Mouse (Mus musculus): ENCODE results near the gene Glod4. TPM values are rescaled to one million over a fixed set of nuclear protein-coding genes. Genes with fewer than 3 reads are reported as not detected.
"Not testable (repeated sequence)": the region's sequence is repeated elsewhere in the genome, so short reads cannot be mapped to it uniquely, and the experiment has no call there.

Glod4 gene
- polyA plus RNA-seq, 1 experiment from 2014 or later, result 121 TPM

- no peaks in the 10 kb centered on the region for H3K27me3 ChIP-seq
- peak overlapping the region; percentile 89 for H3K9ac ChIP-seq
- 3% methylated on average over 33 of the region's 33 CpGs for WGBS
- ATAC-seq (ENCODE audit: low FRiP score), result no peak; the same call in none of the 2 replicates
- peaks cover 13% of the 10 kb centered on the region for H3K4me1 ChIP-seq (replicated peaks)
- H3K9me3 ChIP-seq, result no peaks in the 10 kb centered on the region
- H3K4me2 ChIP-seq, result peak overlapping the region; percentile 77
- peak overlapping the region; percentile 94 for H3K27ac ChIP-seq
- H3K4me3 ChIP-seq, result peak overlapping the region; percentile 76
- peaks cover 54% of the 10 kb centered on the region for H3K36me3 ChIP-seq
Observed at GRCm38 (mm10) chr11:76216681-76217389, 26.7 kb downstream of the Glod4 start.

DNA sequence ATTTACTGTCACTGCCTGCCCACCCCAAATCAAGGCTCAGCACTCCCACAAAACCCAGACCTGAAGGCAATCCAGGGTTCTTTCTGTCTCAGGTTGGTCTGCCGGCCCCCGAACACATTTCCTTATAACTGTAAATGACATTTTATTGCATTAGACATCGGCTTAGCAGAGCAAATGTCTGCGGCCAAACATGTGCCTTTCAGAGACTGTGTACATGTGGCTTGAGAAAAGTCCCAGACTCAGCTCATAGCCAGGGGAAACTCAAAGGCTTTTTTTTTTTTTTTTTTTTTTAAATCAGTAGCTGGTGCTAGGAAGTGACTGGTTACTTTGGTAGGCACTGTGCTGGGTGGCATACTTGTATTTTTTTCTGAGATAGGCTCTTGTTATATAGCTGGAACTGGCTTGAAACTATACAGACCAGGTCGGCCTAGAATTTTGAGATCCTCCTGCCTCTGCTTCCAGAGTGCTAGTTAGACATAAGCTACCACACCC, 27.4 kb downstream of the Glod4 start:
- H3K4me3 ChIP-seq, result peak overlapping the region; percentile 76
- WGBS, result 90% methylated on average over 5 of the region's 5 CpGs
- ATAC-seq (ENCODE audit: low FRiP score), result no peak

GRCm38 (mm10) chr11:76215011-76215410, 28.5 kb downstream of the Glod4 start:
- H3K9ac ChIP-seq, result no peak overlapping the region
- ATAC-seq (ENCODE audit: low FRiP score), result no peak
- H3K4me2 ChIP-seq, result no peak overlapping the region
- peaks cover 53% of the 10 kb centered on the region for H3K36me3 ChIP-seq
- peaks cover 13% of the 10 kb centered on the region for H3K4me1 ChIP-seq (replicated peaks)
- H3K9me3 ChIP-seq, result no peaks in the 10 kb centered on the region
- H3K27me3 ChIP-seq, result no peaks in the 10 kb centered on the region
- no peak overlapping the region for H3K27ac ChIP-seq
- 94% methylated on average over 2 of the region's 2 CpGs for WGBS
- H3K4me3 ChIP-seq, result no peak overlapping the region

More for the DNA sequence above, 27.4 kb downstream of the Glod4 start:
- peak overlapping the region; percentile 89 for H3K9ac ChIP-seq
- peak overlapping the region; percentile 77 for H3K4me2 ChIP-seq
- peak overlapping the region; percentile 94; the same call in 1 of the 2 replicates for H3K27ac ChIP-seq
- no peaks in the 10 kb centered on the region for H3K27me3 ChIP-seq
- H3K9me3 ChIP-seq, result no peaks in the 10 kb centered on the region
- H3K36me3 ChIP-seq, result peaks cover 53% of the 10 kb centered on the region
- H3K4me1 ChIP-seq (replicated peaks), result peaks cover 13% of the 10 kb centered on the region

DNA sequence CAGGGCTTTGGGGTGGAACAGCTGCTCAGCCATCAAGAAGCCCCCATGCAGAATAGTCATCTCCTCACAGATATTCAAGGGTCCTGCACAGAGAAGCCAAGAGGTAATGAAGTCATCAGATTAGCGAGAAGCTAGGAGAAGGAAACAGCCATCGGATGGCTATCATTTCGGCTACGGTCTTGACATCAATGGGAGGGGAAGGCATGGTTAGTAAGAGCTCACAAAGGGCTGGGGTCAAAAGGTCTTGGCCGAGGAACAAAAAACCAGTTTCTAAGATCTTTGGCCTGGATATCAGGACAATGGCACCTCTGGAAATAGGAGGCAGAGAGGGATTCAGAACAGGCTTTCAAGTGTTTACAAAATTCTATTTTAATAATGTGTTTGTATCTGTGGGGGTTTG, 29.7 kb downstream of the Glod4 start:
- Histone ChIP-seq H3K4me3 (no peak overlapping the region), H3K36me3 (peaks cover 54% of the 10 kb centered on the region), H3K27me3 (no peaks in the 10 kb centered on the region), H3K4me1 (replicated peaks) (peaks cover 13% of the 10 kb centered on the region), H3K4me2 (no peak overlapping the region), H3K9me3 (no peaks in the 10 kb centered on the region), H3K27ac (no peak overlapping the region), H3K9ac (no peak overlapping the region)
- 13% methylated on average over 5 of the region's 5 CpGs for WGBS
- no peak for ATAC-seq (ENCODE audit: low FRiP score)

GRCm38 (mm10) chr11:76211595-76211994, 31.9 kb downstream of the Glod4 start:
- not testable (repeated sequence) for ATAC-seq (ENCODE audit: low FRiP score); H3K4me1 ChIP-seq (replicated peaks); H3K27ac ChIP-seq; H3K4me3 ChIP-seq; H3K4me2 ChIP-seq; H3K27me3 ChIP-seq; H3K9ac ChIP-seq; H3K9me3 ChIP-seq
- H3K36me3 ChIP-seq, result peaks cover 76% of the 10 kb centered on the region
- WGBS, result 96% methylated on average over 5 of the region's 6 CpGs

- H3K9me3 ChIP-seq, result no peaks in the 10 kb centered on the region
- no peak for ATAC-seq (ENCODE audit: low FRiP score)
- H3K36me3 ChIP-seq, result peaks cover 88% of the 10 kb centered on the region
- no peak overlapping the region for H3K4me2 ChIP-seq
- no peaks in the 10 kb centered on the region for H3K4me1 ChIP-seq (replicated peaks)
- H3K9ac ChIP-seq, result no peak overlapping the region
- 91% methylated on average over 13 of the region's 13 CpGs for WGBS
- no peak overlapping the region for H3K4me3 ChIP-seq
- H3K27ac ChIP-seq, result no peak overlapping the region
- no peaks in the 10 kb centered on the region for H3K27me3 ChIP-seq
Observed at GRCm38 (mm10) chr11:76210228-76210985, 33.1 kb downstream of the Glod4 start.

GRCm38 (mm10) chr11:76206793-76207192, 36.7 kb downstream of the Glod4 start:
- Histone ChIP-seq H3K36me3 (peaks cover 72% of the 10 kb centered on the region), H3K9ac (no peak overlapping the region), H3K27ac (no peak overlapping the region), H3K9me3 (no peaks in the 10 kb centered on the region), H3K4me3 (no peak overlapping the region), H3K27me3 (no peaks in the 10 kb centered on the region), H3K4me1 (replicated peaks) (peaks cover 16% of the 10 kb centered on the region), H3K4me2 (no peak overlapping the region)
- 89% methylated on average over 5 of the region's 5 CpGs for WGBS
- ATAC-seq (ENCODE audit: low FRiP score), result no peak

- peak; percentile 98 for ATAC-seq (ENCODE audit: low FRiP score)
- WGBS, result under 1% methylated on average over 86 of the region's 90 CpGs
Observed at GRCm38 (mm10) chr11:76201761-76202674, 41.5 kb downstream of the Glod4 start.

DNA sequence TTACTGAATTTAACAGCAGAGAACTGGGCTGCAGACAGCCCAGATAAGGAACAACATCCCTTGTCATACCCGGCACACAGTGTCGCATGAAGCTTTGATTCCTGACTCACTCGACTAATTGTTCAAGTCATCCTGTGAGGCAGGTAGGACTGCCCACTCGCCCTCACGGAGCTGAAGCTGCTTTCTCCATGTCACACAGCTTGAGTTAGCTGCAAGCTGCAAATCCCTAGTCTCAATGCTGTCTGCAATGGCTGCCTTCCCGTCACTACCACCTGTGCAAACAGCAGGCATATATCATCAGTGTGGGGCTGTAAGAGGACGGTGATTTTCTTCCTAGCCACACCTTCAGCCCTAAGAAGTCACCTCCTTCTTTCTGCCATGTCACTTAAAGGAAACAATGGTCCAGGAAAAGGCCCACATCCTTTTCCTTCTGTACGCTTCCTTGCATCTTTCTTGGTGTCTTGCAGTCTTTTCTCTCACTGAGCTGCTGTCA, 46.5 kb downstream of the Glod4 start:
- peaks cover 5% of the 10 kb centered on the region; the same call in 1 of the 2 replicates for H3K4me1 ChIP-seq (replicated peaks)
- no peak overlapping the region for H3K4me3 ChIP-seq
- H3K9me3 ChIP-seq, result no peaks in the 10 kb centered on the region
- ATAC-seq (ENCODE audit: low FRiP score), result no peak
- WGBS, result 67% methylated on average over 8 of the region's 8 CpGs
- no peaks in the 10 kb centered on the region for H3K36me3 ChIP-seq
- no peak overlapping the region for H3K4me2 ChIP-seq
- H3K9ac ChIP-seq, result 0 out of 2 replicates have a peak overlapping the region, but pooled peaks have one; percentile 8
- H3K27ac ChIP-seq, result no peak overlapping the region
- H3K27me3 ChIP-seq, result peaks cover 9% of the 10 kb centered on the region; the same call in 1 of the 2 replicates

More at GRCm38 (mm10) chr11:76201761-76202674, 41.5 kb downstream of the Glod4 start:
- Histone ChIP-seq H3K4me2 (peak overlapping the region; percentile 84), H3K27me3 (peaks cover 9% of the 10 kb centered on the region; the same call in 1 of the 2 replicates), H3K4me1 (replicated peaks) (peaks cover 22% of the 10 kb centered on the region), H3K9ac (peak overlapping the region; percentile 96), H3K9me3 (no peaks in the 10 kb centered on the region), H3K36me3 (peaks cover 26% of the 10 kb centered on the region), H3K27ac (peak overlapping the region; percentile 91), H3K4me3 (peak overlapping the region; percentile 92)

DNA sequence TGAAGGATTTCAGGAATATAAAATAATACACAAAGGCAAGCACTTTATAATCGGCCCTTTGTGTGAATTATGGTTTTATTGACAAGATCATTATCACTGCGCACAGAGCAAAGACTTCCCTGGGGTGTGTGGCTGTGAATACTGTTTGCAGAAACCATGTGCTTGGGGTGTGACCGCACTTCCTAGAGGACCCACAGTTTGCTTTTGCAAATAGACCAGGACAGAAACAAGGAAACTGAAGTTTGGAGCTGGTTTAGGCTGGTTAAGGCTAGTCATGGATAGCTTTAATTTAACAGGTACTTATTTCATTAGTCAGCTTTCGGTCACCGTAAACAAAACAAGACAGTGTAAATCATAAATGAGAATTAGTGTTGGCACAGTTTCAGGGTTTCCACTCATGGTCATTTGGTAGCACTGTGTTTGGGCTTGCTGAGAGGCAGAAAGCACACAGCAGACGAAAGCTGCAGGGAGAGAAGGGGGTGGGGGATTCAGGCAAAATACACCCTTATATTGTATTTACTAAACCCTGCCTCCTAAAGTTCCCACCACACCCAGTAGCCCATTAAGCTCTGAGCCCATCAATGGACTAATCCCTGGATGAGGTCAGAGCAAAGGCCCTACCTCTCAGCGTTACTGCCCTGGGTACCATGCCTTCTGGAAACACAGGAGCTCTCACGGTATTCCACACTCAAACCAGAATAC, 47.1 kb downstream of the Glod4 start:
- Histone ChIP-seq H3K4me1 (replicated peaks) (peaks cover 4% of the 10 kb centered on the region; the same call in 1 of the 2 replicates), H3K9ac (no peak overlapping the region), H3K4me3 (no peak overlapping the region), H3K36me3 (no peaks in the 10 kb centered on the region), H3K9me3 (no peaks in the 10 kb centered on the region), H3K27me3 (peaks cover 9% of the 10 kb centered on the region; the same call in 1 of the 2 replicates), H3K4me2 (no peak overlapping the region), H3K27ac (no peak overlapping the region)
- no peak for ATAC-seq (ENCODE audit: low FRiP score)
- WGBS, result 71% methylated on average over 8 of the region's 8 CpGs

GRCm38 (mm10) chr11:76186908-76187307, 56.6 kb downstream of the Glod4 start:
- H3K4me3 ChIP-seq, result no peak overlapping the region
- no peaks in the 10 kb centered on the region for H3K27me3 ChIP-seq
- WGBS, result 88% methylated on average over 6 of the region's 6 CpGs
- ATAC-seq (ENCODE audit: low FRiP score), result no peak
- H3K27ac ChIP-seq, result no peak overlapping the region
- H3K9ac ChIP-seq, result no peak overlapping the region
- H3K4me1 ChIP-seq (replicated peaks), result no peaks in the 10 kb centered on the region
- H3K4me2 ChIP-seq, result no peak overlapping the region
- no peaks in the 10 kb centered on the region for H3K36me3 ChIP-seq
- H3K9me3 ChIP-seq, result no peaks in the 10 kb centered on the region
